Mouse (Mus musculus) left cerebral cortex, adult 9 months (tissue): ENCODE measurements around the gene Gpkow.
A peak's percentile ranks its signal among the peaks of the same experiment; 100 is the strongest.
"Not testable (repeated sequence)": the region's sequence is repeated elsewhere in the genome, so short reads cannot be mapped to it uniquely, and the experiment has no call there.

Source experiments
- DNase-seq, 2 experiments: peaks; one replicate each; pipeline ENCODE4 v3.0.0; 2022; ENCODE audit warnings: low spot score in 2 of 2

The Gpkow gene

DNA sequence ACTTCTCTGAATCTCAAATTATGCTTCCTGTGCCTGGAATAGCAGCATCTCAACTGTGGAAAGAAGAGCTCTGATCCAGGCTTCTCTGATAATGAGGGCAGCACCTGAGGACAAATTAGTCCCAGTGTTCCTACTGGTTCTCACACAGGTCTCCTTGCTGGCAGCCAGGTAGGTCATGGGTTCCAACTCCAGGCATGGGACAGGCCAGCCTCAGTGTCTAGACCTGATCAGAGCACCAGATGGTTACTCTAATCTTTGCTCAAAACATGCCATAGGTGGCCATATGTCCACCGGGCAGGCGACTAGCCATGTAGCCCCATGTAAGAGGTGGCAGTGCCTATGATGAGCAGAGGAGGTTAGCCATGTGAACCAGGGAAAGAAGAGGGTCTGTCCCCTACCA, 8.6 kb upstream of the Gpkow start:
- no peak for DNase-seq

DNA sequence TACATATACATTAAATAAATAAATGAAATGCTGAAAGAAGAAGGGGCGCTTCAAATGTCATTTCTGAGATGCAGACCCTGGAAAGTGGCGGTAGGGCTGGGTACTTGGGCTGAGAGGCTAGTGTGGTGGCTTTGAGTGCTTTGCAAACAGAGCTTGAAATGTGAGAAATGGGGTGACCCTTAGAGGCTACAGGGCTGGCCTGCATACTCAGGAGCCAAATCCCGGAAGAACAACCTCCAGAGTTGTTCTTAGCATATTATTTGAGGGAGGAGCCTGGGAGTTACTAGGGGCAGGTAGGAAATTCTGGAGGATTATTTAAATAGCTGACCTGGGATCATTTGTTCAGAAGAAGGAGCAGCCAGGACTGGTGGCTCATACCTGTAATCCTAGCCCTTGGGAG, 6.4 kb upstream of the Gpkow start:
- no peak for DNase-seq

DNA sequence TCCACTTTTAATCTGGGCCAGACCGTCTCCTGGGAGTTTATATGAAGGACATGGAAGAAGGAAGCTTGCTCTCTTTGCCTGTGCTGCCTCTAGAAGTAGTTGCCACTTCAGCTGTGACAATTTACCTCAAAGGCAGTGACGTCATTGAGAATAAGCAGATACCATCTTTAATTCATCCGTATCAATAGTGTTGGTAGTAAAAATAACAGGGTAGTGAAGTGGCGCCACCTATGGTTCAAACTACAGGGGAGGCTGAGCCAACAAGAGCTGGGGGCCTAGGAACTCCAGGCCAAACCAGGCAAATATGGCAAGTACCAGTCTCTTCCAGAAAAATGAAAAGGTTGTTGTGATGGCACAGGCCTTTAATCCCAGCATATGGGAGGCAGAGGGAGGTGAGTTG, 4.1 kb upstream of the Gpkow start:
- DNase-seq, result peak in 1 of 2 experiments; percentile 23

DNA sequence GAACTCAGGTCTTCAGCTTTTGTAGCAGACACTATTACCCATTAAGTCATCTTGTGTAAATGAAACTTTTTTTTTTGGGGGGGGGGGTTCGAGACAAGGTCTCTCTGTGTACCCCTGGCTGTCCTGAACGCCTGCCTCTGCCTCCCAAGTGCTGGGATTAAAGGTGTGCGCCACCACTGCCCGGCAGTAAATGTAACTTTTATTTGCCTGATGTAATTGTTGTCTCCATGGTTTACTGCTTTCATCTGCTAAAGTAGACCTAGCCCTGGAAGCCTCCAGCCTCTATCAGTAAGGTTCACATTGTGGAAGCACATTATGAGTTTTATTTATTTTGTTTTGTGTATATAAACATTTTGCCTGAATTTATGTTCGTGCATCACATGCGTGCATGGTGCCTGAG, 411 bp upstream of the Gpkow start:
- no peak for DNase-seq

DNA sequence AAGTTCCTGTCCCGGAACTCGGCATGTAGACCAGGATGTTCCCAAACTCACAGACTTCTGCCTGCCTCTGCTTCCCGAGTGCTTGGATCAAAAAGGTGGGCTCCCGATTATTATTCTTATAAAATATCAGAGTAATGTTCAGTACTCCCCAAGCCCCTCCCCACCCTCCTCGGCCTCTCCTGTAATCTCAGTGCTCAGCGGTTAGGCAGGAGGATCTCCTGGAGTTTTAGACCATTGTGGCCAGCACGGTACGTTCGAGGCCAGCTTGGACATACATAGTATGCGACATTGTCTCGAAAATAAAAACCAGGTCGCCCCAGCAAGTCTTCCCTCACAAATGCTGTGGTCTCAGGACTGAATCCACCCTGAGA, 16.8 kb downstream of the Gpkow start:
- not testable (repeated sequence) for DNase-seq

DNA sequence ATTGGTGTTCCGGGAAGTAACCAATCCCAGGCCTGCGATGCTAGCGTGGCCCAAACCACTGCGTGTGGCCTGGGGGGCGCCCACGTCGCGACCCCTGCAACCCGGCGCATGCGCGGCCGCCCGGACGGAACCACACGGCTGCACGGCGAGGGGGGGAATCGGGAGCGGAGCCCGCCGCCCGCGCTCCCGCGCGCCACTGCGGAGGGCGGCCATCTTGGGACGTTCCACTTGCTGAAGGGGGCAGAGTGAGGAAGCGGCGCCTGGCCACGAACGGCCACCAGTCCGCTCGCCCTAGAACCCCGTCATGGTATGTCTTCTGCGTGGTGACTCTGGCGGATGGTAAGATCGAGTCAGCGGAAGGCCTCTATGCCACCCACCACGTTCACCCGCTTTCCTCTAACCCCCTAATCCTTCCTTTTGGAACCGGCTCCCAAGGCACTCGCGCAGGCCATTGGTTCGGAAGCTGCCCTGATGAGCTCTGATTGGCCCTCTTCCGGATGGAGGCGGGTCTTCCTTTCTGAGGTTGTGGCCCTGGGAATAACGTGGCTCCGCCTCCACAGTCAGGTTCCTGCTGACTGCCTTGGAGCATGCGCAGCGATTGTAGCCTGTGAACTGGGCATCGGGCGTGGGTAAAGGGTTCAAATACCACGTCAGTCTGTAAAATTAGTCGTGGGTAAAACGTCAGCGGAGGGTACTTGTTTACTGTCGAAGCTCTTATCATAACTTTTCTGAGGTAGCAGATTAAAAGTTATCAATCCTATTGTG, 17.4 kb downstream of the Gpkow start, which contains the start of gene Wdr45:
Wdr45 (plus strand) TSS at position 199 of the 765 bp plus-strand sequence.
- peak; percentile 92 to 96 for DNase-seq

DNA sequence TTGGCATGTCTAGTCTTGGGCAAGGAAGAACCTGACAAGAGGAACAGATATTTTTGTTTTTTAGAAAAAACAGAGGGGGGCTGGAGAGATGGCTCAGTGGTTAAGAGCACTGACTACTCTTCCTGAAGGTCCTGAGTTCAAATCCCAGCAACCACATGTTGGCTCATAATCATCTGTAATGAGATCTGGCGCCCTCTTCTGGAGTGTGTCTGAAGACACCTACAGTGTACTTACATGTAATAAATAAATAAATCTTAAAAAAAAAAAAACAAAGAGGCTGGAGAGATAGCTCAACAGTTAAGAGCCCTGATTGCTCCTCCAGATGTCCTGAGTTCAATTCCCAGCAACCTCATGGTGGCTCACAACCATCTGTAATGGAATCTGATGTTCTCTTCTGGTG, 19.1 kb downstream of the Gpkow start:
- DNase-seq, result not testable (repeated sequence)

DNA sequence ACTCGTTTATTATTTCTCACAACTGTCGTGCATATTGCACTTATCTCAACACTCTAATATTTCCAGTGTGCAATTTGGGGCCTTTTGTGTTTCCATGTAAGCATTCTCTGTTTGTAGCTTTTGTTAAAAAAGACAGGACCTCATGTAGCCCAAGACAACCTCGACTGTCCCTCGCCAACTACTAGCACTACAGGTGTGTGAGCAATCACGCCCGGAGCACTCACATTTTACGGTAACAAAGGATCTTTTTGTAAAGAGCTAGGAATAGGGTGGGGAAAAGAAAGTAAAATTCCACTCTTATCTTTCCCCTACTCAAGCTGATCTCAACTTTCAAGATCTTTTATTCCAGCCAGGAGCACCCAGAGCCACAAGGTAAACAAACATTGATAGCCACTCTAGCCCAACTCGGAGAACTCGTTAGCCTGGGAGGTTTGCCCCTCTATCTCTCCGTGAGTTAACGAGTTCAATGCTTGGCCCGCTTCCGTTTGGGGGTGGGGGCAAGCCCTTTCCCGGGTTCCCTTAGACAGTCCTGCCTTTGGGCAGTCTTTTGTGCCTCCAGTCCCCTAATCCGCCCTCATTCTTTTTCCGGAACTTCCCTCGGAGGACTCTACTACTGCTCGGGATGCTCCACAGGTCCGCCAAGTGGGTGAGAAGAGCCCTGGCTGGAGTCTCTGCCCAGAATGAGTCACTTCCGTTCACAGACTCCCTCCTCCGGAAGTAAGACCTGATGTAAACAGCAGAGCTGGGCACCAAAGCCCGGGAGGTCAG, 24.8 kb downstream of the Gpkow start, which contains the start of gene Gm45208:
Gm45208 (plus strand) TSS at position 732 of the 768 bp plus-strand sequence.
- DNase-seq, result peak; percentile 44

DNA sequence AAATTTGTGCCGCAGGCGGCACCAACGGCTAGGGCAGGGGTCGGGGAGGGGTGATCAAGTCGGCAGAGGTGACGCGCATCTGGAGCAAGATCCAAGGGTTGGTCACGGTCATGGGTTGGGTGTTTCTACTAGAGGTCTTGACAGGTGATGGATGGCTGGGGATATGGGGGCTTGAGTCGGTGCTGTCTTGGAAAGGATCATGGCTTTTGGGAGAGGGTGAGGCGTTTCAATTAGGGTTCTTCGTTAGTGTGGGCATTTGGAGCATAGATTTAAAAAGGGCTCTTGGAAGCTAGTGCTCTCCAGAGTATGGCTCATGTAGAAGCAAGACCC, 25.3 kb downstream of the Gpkow start:
- DNase-seq, result no peak

DNA sequence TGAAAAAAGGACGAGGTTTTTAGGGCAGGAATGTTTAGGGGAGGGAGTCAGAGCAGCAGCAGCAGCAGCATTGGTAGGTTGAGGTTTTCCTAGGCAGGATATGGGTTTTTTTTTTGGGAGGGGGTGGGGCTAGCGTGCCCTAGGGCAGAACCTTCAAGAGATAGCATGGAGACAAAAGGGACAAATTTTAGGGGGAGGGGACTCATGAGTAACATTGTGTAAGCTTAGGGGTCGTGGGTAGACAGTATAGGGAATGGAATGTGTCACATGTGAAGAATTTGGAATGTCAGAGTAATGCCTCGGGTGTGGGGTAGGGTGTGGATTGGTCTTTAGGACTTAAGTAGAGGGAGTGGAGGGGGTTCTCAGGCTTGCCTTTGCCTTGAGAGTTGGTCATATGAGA, 25.8 kb downstream of the Gpkow start:
- DNase-seq, result no peak

DNA sequence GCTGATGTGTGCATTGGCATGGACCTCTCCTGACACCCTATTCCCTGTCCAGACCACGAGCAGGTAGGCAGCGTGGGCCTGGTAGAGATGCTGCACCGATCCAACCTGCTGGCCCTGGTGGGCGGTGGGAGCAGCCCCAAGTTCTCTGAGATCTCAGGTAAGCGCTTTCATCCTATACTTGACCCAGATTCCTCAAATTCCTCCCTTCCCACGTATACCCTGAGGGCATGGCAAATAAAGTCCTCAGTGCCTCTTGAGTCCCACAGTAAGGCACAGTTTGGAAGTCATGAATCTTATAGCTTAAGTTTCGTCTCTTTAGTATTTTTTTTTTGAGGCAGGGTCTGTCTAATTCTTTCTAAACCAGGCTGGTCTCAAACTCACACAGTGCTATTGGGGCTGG, 27.2 kb downstream of the Gpkow start:
- DNase-seq, result no peak

DNA sequence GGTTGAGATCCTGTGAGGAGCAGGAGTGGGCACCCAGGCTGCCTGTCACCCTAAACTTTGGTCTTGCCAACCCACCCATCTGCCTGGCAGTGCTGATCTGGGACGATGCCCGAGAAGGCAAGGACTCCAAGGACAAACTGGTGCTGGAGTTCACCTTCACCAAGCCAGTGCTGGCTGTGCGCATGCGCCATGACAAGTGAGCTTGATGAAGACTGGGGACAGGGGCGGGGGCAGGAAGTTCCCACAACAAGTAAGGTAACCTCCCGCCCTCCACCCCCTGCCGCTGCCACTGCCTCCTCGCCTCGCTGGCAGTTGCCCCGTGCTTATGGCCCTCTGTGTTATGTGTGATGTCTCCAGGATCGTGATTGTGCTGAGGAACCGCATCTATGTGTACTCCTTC, 28.9 kb downstream of the Gpkow start:
- no peak for DNase-seq

DNA sequence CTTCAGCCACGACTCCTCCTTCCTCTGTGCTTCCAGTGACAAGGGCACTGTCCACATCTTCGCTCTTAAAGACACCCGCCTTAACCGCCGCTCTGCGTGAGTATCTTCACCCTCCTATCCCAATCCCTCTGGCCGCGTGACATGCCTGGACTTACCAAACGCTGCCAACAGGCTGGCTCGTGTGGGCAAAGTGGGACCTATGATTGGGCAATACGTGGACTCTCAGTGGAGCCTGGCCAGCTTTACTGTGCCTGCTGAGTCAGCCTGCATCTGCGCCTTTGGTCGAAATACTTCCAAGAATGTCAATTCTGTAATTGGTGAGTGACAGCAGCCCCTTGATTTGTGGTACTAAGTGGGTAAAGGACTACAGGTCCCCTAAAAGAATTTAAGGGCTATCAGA, 30.2 kb downstream of the Gpkow start:
- no peak for DNase-seq

DNA sequence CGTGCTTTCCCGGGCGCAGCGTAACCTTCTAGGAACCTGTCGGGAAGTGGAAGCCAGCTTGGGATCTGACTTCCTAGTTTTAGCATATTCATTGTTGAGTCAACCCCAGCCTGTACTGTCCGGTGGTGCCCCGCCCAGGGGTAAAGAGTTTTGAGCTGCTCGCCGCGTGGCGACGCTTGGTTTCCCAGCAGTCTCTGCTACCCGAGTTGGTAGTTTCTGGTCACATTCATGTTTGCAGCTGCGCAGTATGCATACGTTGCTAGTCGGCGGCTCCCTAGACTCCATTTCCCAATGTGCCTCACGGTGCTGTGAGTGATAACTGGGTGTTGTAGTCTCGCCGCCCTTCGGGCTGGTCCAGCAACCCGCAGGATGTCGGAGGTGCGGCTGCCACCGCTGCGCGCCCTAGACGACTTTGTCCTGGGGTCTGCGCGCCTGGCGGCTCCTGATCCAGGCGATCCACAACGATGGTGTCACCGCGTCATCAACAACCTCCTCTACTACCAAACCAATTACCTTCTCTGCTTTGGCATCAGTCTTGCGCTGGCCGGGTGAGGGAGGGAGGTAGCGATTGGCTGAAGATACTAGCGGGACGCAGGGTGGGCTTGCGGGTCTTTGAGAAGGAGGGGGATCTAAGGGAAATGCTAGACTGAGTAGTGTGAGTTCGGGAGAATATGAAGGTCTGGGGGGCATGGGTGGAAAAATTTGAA, 31.4 kb downstream of the Gpkow start, which contains the start of gene Praf2:
Praf2 (plus strand) TSS at position 225 of the 707 bp plus-strand sequence.
- DNase-seq, result peak; percentile 75 to 86

DNA sequence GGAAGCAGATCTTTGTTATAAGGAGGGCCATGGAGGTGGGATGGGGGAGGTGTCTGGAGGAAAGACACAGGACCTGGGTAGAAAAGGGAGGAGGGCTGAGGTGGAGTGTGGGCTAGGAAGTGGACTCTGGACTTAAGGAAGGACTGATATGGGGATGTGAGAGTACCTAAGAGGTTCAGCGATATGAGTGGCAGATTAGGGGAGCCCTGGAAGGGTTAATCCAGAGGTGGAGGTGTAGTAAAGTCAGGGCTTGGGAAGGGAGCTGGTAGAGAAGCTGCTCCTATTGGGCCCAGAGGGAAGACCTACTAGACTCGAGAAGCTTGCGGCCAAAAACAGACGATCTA, 32.0 kb downstream of the Gpkow start:
- no peak for DNase-seq

DNA sequence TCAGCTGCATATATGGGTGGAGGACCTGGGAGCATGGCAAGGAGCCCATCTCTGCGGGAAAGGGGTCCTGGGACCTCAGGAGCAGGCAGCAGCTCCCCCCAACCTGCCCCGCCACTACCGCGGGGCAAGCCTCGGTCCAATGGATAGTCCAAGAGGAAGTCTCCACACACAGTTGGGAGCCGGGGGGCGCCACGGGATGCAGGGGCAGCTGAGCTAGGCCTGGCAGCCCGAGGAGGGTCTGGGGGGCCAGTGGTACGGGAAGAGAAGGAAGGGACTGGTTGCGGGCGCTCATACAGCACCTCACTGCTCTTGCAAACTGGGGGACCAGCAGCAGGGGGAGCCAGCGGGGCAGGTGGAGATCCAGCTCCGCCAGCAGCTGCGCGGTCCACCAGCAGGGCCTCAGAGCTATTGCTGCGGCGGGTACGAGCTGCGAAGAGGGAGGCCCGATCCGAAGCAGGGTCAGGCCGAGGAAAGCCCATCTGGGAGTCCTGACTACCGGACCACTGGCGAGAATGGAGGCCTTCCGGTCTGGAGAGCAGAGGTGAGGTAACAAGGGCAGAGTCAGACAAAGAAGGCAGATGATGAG, 36.7 kb downstream of the Gpkow start:
- peak in 1 of 2 experiments; percentile 41 for DNase-seq

DNA sequence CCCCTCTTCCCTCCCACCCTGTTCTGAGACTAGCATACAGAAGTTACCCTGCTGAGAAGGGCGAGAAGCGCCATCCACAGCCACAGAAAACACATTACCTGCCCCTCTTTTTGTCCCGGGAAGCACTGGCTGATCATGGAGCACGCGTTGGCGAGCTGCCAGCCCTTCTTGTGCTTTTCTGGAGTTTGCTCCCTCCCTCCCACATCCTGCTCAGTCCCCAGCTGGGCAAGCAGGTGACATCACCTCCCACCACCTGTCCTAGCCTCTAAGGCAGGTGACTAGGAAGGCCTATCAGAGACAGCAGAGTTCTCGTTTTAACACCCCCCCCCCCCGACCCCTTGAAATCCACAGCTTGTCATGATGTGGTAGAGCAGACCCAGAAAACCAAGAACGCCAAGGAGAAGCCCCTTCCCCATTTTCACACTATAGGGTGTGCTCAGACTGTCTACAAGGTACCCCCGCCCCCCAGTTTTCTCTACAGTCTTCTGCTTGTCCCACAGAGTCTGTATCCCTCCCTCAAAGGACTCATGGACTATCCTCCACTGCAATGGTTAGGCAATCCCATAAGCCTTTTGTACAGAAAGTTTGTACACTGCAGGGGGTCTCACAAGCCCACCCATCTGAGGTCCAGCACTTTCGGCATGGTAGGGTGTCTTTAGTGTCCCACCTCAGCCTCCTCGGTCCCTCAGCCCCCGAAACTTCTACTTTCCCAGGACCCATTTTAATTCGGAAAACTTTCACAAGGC, 42.6 kb downstream of the Gpkow start:
- DNase-seq, result no peak

DNA sequence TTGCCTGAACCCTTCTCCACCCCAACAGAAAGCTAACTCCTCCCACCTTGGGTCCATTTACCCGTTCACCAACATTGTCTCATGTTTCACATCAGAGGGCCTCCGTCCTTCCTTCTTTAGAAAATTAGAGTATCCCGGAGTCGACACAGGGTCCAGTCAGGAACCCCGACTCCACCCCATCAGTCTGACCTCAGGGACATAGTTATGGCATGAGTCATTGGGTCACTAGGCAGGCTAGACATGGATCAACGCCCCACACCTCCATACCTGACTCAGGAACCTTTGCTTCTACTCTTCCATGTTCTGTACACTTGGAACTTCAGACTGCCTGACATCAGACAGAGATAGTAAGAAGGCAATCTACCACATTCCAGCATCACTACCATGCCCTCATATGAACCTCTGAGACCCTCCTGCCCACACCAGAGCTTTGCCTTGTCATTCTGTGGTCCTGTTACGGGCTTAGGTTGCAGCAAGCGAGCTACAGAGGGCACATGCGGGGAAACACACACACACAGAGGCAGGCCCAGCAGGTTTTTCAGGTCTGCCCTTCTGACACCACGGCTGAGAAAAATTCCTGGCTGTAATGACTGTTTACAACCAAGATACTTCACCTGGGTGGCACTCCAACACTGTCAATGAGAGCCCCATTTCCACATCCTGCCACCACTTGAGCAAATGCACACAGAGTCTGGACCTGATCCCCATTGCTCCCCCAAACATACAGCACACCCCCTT, 43.3 kb downstream of the Gpkow start:
- no peak for DNase-seq

DNA sequence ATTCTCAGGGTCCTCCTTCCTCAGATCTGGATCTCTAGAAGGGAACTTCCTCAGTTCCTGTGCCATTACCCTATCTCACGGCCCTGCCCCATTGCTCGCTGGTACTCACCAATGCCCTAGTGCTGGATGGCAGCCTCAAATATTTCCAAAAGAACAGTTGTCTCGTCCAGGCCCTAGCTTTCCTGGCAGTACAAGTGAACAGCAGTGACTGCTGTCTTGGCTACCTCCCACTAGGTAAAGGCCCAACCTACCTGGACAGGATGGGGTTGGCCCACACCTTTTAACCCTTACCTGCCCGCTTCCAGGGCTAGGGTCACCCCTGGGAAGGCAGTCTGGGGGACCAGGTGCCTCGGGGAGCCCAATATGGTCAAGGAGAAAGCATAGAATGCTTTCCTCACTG, 44.2 kb downstream of the Gpkow start:
- DNase-seq, result no peak

DNA sequence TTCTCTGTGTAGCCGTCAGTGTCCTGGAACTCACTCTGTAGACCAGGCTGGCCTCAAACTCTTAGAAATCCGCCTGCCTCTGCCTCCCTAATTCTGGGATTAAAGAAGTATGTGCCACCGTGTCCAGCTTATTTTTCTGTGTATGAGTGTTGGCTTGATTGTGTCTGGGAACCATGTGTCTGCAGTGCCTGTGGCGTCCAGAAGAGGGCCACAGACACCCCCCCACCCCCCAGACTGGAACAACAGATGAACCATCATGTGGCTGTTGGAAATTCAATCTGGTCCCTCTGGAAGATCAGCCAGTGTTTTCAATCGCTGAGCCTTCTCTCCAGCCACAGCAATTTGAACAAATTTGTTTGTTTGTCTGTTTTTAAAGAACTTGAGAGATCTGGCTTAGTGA, 46.5 kb downstream of the Gpkow start:
- no peak for DNase-seq

DNA sequence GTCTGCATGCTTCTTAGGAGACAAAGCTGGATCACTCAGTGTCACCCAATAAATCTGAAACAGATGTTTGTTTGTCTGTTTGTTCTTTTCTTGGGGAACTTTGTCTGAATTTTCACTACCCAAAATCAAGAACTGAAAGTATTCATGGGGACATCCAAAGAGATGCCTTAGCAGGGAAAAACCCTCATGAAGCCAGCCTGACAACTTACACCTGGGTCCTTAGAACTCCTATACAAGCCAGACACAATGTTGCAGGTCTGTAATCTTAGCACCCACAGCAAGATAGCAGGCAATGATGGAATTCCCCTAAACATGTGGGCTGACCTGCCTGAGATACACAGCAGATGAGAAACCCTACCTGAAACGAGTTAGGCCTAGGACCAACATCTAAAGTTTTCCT, 48.0 kb downstream of the Gpkow start:
- no peak for DNase-seq
